ENCODE assay signal across 22 mouse cellular contexts in genomic region chr13:54505920-54506319, GRCm38 (mm10). TPM values are rescaled to one million over a fixed set of nuclear protein-coding genes. Genes with fewer than 3 reads are reported as not detected.
DNase-seq lines count a peak whose midpoint lies in the region; ATAC-seq lines count a peak whose summit lies in the region.
"Had no signal": no experiment of that assay in that cellular context is flagged by ENCODE, and none has a peak within 500 bp of the region (broad histone marks: within the 10 kb centered on the region; RNA-seq: fewer than 3 reads in every experiment).

No protein-coding gene starts in this region.

- WGBS in midbrain, embryonic 14.5 days: 89% methylated on average over 1 of the region's 1 CpGs
- 91% methylated on average over 1 of the region's 1 CpGs for WGBS in midbrain, embryonic 10.5 days

- H3K9ac ChIP-seq in midbrain, embryonic 14.5 days (replicated peaks; ENCODE audit: low read length): no peak overlapping the region
- H3K9ac ChIP-seq: embryonic facial prominence, embryonic 12.5 days; forebrain, embryonic 12.5 days; heart, embryonic 12.5 days; hindbrain, embryonic 12.5 days had no signal

- no peak overlapping the region for H3K27ac ChIP-seq in midbrain, embryonic 14.5 days (replicated peaks; ENCODE audit: low read depth, low read length)
- H3K27ac ChIP-seq in midbrain, embryonic 10.5 days (replicated peaks): no peak overlapping the region
- H3K27ac ChIP-seq: embryonic facial prominence, embryonic 12.5 days; forebrain, embryonic 12.5 days; hindbrain, embryonic 12.5 days had no signal

- no peak for ATAC-seq in midbrain, embryonic 14.5 days (ENCODE audit: low FRiP score, low TSS enrichment)
- ATAC-seq: CD4-positive, CD25-positive, alpha-beta regulatory T cell, adult 4 months; hindbrain, embryonic 16.5 days; inflammation-experienced regulatory T-cells, adult 6 months; intestine, postnatal 0 days had no signal

- no peaks in the 10 kb centered on the region for H3K27me3 ChIP-seq in midbrain, embryonic 14.5 days (ENCODE audit: control insufficient read depth, insufficient read depth, low read length)
- peaks cover 22% of the 10 kb centered on the region for H3K27me3 ChIP-seq in midbrain, embryonic 10.5 days (ENCODE audit: low read depth, poor library complexity, severe bottlenecking)
- H3K27me3 ChIP-seq: embryonic facial prominence, embryonic 12.5 days; heart, embryonic 12.5 days had no signal

- H3K4me1 ChIP-seq in midbrain, embryonic 14.5 days (ENCODE audit: control insufficient read depth, insufficient read depth, low read length): peaks cover 16% of the 10 kb centered on the region
- peaks cover 23% of the 10 kb centered on the region for H3K4me1 ChIP-seq in midbrain, embryonic 10.5 days

- peak; percentile 14 for DNase-seq in layer of hippocampus, adult 11-12 months (ENCODE audit: low spot score)
- DNase-seq in layer of hippocampus, postnatal 10 days (ENCODE audit: low spot score in 2 of 2): no peak
- DNase-seq in midbrain, embryonic 14.5 days: no peak
- no peak for DNase-seq in midbrain, embryonic 10.5 days (ENCODE audit: low spot score)
- peak; percentile 23 for DNase-seq in adipocyte (ENCODE audit: low spot score)
- peak; percentile 68 for DNase-seq in telencephalon, adult 2 months (ENCODE audit: low read depth, low spot score)
- no peak for DNase-seq in gastrocnemius, postnatal 25 days
- DNase-seq: adrenal gland, postnatal 25 days; B cell, adult 2 months; cerebellum, adult 11 months; cerebellum, adult 8-10 months; cerebellum, postnatal 25 days; gastrocnemius, postnatal 14 days had no signal

- 0 out of 2 replicates have a peak overlapping the region, but pooled peaks have one; percentile 61 for H3K4me2 ChIP-seq in midbrain, embryonic 14.5 days (ENCODE audit: low read length)
- H3K4me2 ChIP-seq: heart, embryonic 12.5 days had no signal

- H3K4me3 ChIP-seq in midbrain, embryonic 14.5 days (replicated peaks; ENCODE audit: low read depth, low read length): no peak overlapping the region
- no peak overlapping the region for H3K4me3 ChIP-seq in midbrain, embryonic 10.5 days
- H3K4me3 ChIP-seq: forebrain, embryonic 12.5 days; heart, embryonic 12.5 days; hindbrain, embryonic 12.5 days had no signal

- H3K36me3 ChIP-seq in midbrain, embryonic 14.5 days (ENCODE audit: control insufficient read depth, insufficient read depth, low read length): no peaks in the 10 kb centered on the region
- H3K36me3 ChIP-seq in midbrain, embryonic 10.5 days: peaks cover 5% of the 10 kb centered on the region
- H3K36me3 ChIP-seq: embryonic facial prominence, embryonic 12.5 days; forebrain, embryonic 12.5 days; heart, embryonic 12.5 days; hindbrain, embryonic 12.5 days had no signal

- H3K9me3 ChIP-seq in midbrain, embryonic 14.5 days (ENCODE audit: control insufficient read depth, low read length): no peaks in the 10 kb centered on the region
- no peaks in the 10 kb centered on the region for H3K9me3 ChIP-seq in midbrain, embryonic 10.5 days (replicated peaks)
- H3K9me3 ChIP-seq: embryonic facial prominence, embryonic 12.5 days; forebrain, embryonic 12.5 days; G1E; heart, embryonic 12.5 days; hindbrain, embryonic 12.5 days had no signal

RNA-seq across cellular contexts. Expression of gene Simc1, which starts 2.3 kb away (rescaled TPM):
- 10 to 100 TPM; 20.5 to 20.7 TPM for total RNA-seq in layer of hippocampus, postnatal 10 days (2021)
- polyA plus RNA-seq in midbrain, embryonic 14.5 days (2014; fragmentation: Nextera tagmentation; extraction: Ambion mirVana): 23.3 and 27.9 TPM in 2 replicates
- polyA plus RNA-seq in midbrain, embryonic 10.5 days (2016; fragmentation: Nextera tagmentation; extraction: Ambion mirVana): 12.0 and 12.8 TPM in 2 replicates
- 1 to 10 TPM; 1.7 TPM for total RNA-seq in gastrocnemius, postnatal 25 days (2021)

RNA-seq across cellular contexts. Expression of gene Thoc3, which starts 37.3 kb away (rescaled TPM):
- 10 to 100 TPM; 44.7 TPM for total RNA-seq in layer of hippocampus, postnatal 10 days (2021)
- polyA plus RNA-seq in midbrain, embryonic 14.5 days (2014; fragmentation: Nextera tagmentation; extraction: Ambion mirVana): 114 and 121 TPM in 2 replicates
- polyA plus RNA-seq in midbrain, embryonic 10.5 days (2016; fragmentation: Nextera tagmentation; extraction: Ambion mirVana): 195 and 200 TPM in 2 replicates
- total RNA-seq in gastrocnemius, postnatal 25 days (2021): 10 to 100 TPM; 11.3 to 13.8 TPM

RNA-seq across cellular contexts. Expression of gene 4833439L19Rik, which starts 59.3 kb away (rescaled TPM):
- 100 to 1,000 TPM; 165 to 183 TPM for total RNA-seq in layer of hippocampus, postnatal 10 days (2021)
- 240 and 277 TPM in 2 replicates for polyA plus RNA-seq in midbrain, embryonic 14.5 days (2014; fragmentation: Nextera tagmentation; extraction: Ambion mirVana)
- polyA plus RNA-seq in midbrain, embryonic 10.5 days (2016; fragmentation: Nextera tagmentation; extraction: Ambion mirVana): 215 and 266 TPM in 2 replicates
- 100 to 1,000 TPM; 145 to 160 TPM for total RNA-seq in gastrocnemius, postnatal 25 days (2021)

Comparison
In these comparisons a context has a peak if more than half of its experiments do, and no peak if none do; other contexts are left out.
1. DNase-seq: peak in layer of hippocampus, adult 11-12 months (single experiment), adipocyte (single experiment) and telencephalon, adult 2 months (single experiment); none in layer of hippocampus, postnatal 10 days (0 of 2), midbrain, embryonic 14.5 days (single experiment), midbrain, embryonic 10.5 days (single experiment) and gastrocnemius, postnatal 25 days (single experiment).
2. RNA of gene Simc1, which starts 2.3 kb away (total RNA-seq): 20.5 to 20.7 TPM in layer of hippocampus, postnatal 10 days; 1.7 TPM in gastrocnemius, postnatal 25 days; every median in the first group is over 4 times any median in the second.